Mouse (Mus musculus): Measurements from ENCODE around the gene Raf1. TPM values are rescaled to one million over a fixed set of nuclear protein-coding genes. Genes with fewer than 3 reads are reported as not detected.

Raf1 gene
- polyA plus RNA-seq, 1 experiment, result 95.3 TPM

GRCm38 (mm10) chr6:115577941-115578340, 98.5 kb downstream of the Raf1 start:
- Histone ChIP-seq H3K36me3 (ENCODE audit: control insufficient read depth, insufficient read depth, low read length) (no peaks in the 10 kb centered on the region), H3K4me1 (ENCODE audit: control insufficient read depth, insufficient read depth, insufficient read length) (peaks cover 2% of the 10 kb centered on the region; the same call in 1 of the 2 replicates), H3K27ac (ENCODE audit: insufficient read depth, low read length) (no peak overlapping the region), H3K4me3 (ENCODE audit: extremely low read depth, insufficient read depth, insufficient read length) (no peak overlapping the region), H3K27me3 (ENCODE audit: control insufficient read depth, insufficient read depth, low read length) (no peaks in the 10 kb centered on the region)
- TF ChIP-seq CTCF (IDR thresholded peaks at IDR 0.05; ENCODE audit: extremely low read depth, insufficient read depth, insufficient read length, insufficient replicate concordance) (no peak), POLR2A (IDR thresholded peaks at IDR 0.05; ENCODE audit: low read depth, low read length) (no peak)
- DNase-seq (ENCODE audit: low read depth in 1 of 2, low spot score in 2 of 2), result no peak
- WGBS, result 92% methylated on average over 9 of the region's 9 CpGs

DNA sequence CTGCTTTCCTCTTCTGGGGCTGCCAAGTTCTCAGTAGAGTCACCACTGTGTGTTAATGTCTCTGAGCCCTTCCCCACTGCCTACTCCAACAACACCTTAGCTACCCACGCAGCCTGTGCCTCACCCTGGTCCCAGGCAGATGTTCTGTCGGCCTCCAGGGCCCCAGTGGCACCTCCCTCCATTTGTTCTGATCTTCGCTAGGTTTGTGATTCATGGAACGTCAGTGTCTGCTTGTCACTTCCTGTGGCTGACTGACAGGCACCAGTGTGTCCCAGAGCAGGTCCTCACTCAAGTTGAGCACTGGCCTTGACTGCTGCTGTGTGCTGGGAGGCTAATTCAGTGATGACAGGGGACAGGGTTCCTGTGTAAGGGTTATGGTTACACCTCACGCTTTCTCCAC, 99.0 kb downstream of the Raf1 start:
- no peaks in the 10 kb centered on the region; the same call in 1 of the 2 replicates for H3K4me1 ChIP-seq (ENCODE audit: control insufficient read depth, insufficient read depth, insufficient read length)
- H3K4me3 ChIP-seq (ENCODE audit: extremely low read depth, insufficient read depth, insufficient read length), result no peak overlapping the region
- no peak for TF ChIP-seq POLR2A (IDR thresholded peaks at IDR 0.05; ENCODE audit: low read depth, low read length)
- TF ChIP-seq CTCF (IDR thresholded peaks at IDR 0.05; ENCODE audit: extremely low read depth, insufficient read depth, insufficient read length, insufficient replicate concordance), result no peak
- DNase-seq (ENCODE audit: low read depth in 1 of 2, low spot score in 2 of 2), result no peak
- WGBS, result 71% methylated on average over 5 of the region's 5 CpGs
- H3K27me3 ChIP-seq (ENCODE audit: control insufficient read depth, insufficient read depth, low read length), result no peaks in the 10 kb centered on the region
- H3K27ac ChIP-seq (ENCODE audit: insufficient read depth, low read length), result no peak overlapping the region
- no peaks in the 10 kb centered on the region for H3K36me3 ChIP-seq (ENCODE audit: control insufficient read depth, insufficient read depth, low read length)

DNA sequence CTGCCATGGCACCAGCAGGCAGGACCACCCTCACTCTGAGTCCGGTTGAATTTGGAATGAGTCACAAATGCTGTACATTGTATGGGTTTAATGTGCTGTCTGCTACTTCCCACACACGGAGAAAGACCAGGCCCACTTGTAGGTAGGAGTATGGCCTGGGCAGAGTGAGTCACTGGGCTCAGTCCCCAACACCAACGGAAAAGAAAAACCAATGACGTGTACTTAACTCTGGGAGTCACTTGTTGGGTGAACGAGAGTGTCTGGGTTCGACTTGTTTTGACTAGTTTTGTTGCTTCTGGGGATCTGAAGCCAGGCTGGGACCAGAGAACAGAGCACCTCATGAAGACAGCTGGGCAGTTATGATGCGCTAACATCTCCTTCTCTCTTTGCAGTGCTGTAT, 102.3 kb downstream of the Raf1 start:
- DNase-seq (ENCODE audit: low read depth in 1 of 2, low spot score in 2 of 2), result no peak

More for the DNA sequence above, 102.3 kb downstream of the Raf1 start:
- no peaks in the 10 kb centered on the region for H3K36me3 ChIP-seq (ENCODE audit: control insufficient read depth, insufficient read depth, low read length)
- TF ChIP-seq POLR2A (IDR thresholded peaks at IDR 0.05; ENCODE audit: low read depth, low read length), result no peak
- TF ChIP-seq CTCF (IDR thresholded peaks at IDR 0.05; ENCODE audit: extremely low read depth, insufficient read depth, insufficient read length, insufficient replicate concordance), result no peak
- no peak overlapping the region for H3K4me3 ChIP-seq (ENCODE audit: extremely low read depth, insufficient read depth, insufficient read length)
- no peak overlapping the region for H3K27ac ChIP-seq (ENCODE audit: insufficient read depth, low read length)
- H3K27me3 ChIP-seq (ENCODE audit: control insufficient read depth, insufficient read depth, low read length), result no peaks in the 10 kb centered on the region
- no peaks in the 10 kb centered on the region for H3K4me1 ChIP-seq (ENCODE audit: control insufficient read depth, insufficient read depth, insufficient read length)
- WGBS, result 95% methylated on average over 7 of the region's 7 CpGs

Other genes starting within 250 kb of the Raf1 start
- 1.4 and 1.8 TPM in 2 replicates for gene Tsen2, start 132.0 kb downstream of the Raf1 start, polyA plus RNA-seq (2012; rRNA removed)
- gene Mkrn2os, start 84.1 kb downstream of the Raf1 start, polyA plus RNA-seq (2012; rRNA removed), result 0.09 and 0.23 TPM in 2 replicates
- 42.8 and 63.7 TPM in 2 replicates for gene Mkrn2, start 74.7 kb downstream of the Raf1 start, polyA plus RNA-seq (2012; rRNA removed)
- gene Tmem40, start 85.8 kb upstream of the Raf1 start, polyA plus RNA-seq (2012; rRNA removed), result 10.2 and 10.4 TPM in 2 replicates
- gene Cand2, start 97.9 kb upstream of the Raf1 start, polyA plus RNA-seq (2012; rRNA removed), result 3.4 and 4.8 TPM in 2 replicates
- 463 and 551 TPM in 2 replicates for gene Rpl32, start 132.1 kb upstream of the Raf1 start, polyA plus RNA-seq (2012; rRNA removed)
- gene Efcab12, start 161.8 kb upstream of the Raf1 start, polyA plus RNA-seq (2012; rRNA removed), result 0.06 and 0.15 TPM in 2 replicates
- 3.2 and 3.5 TPM in 2 replicates for gene Mbd4, start 176.7 kb upstream of the Raf1 start, polyA plus RNA-seq (2012; rRNA removed)
- 4.5 and 4.6 TPM in 2 replicates for gene Ift122, start 176.8 kb upstream of the Raf1 start, polyA plus RNA-seq (2012; rRNA removed)

Measured in spleen, adult 2 months (tissue).